Mouse (Mus musculus) heart, embryonic 14.5 days (tissue): ENCODE results near the gene Atp13a1. TPM values are rescaled to one million over a fixed set of nuclear protein-coding genes. Genes with fewer than 3 reads are reported as not detected.

Experiments used
- ATAC-seq: fragments of 200-750 bp; cut with Nextera tagmentation; 2 replicates; pipeline ENCODE4 v1.8.0; 2017; ENCODE audit warnings: low read depth, moderate TSS enrichment; ENCODE audit not compliant: insufficient number of reproducible peaks, insufficient read depth, low FRiP score
- H3K27ac ChIP-seq, 2 experiments: fragments of 200-500 bp in 1 of 2; fragments of 300-500 bp in 1 of 2; sonication (generic) in 1 of 2; replicated peaks in 1 of 2; 2 replicates each; pipeline ENCODE4 v1.5.1; 2012 to 2014; ENCODE audit warnings: low read depth in 2 of 2, low read length in 2 of 2, control low read depth in 1 of 2, mild to moderate bottlenecking in 1 of 2, mixed read lengths in 1 of 2; ENCODE audit not compliant: control insufficient read depth in 1 of 2, insufficient read depth in 1 of 2
- H3K27me3 ChIP-seq: fragments of 300-500 bp; sonication (generic); 2 replicates; pipeline ENCODE4 v1.6.1; 2014; ENCODE audit warnings: mild to moderate bottlenecking, low read length, control low read depth; ENCODE audit not compliant: control insufficient read depth, insufficient read depth
- H3K36me3 ChIP-seq: fragments of 300-500 bp; sonication (generic); 2 replicates; pipeline ENCODE4 v1.6.1; 2014; ENCODE audit warnings: mild to moderate bottlenecking, control low read depth, low read length, mixed read lengths; ENCODE audit not compliant: control insufficient read depth, insufficient read depth
- H3K4me1 ChIP-seq, 2 experiments: fragments of 200-500 bp in 1 of 2; fragments of 300-500 bp in 1 of 2; sonication (generic) in 1 of 2; 2 replicates each; pipeline ENCODE4 v1.6.1; 2012 to 2014; ENCODE audit warnings: low read length in 2 of 2, control low read depth in 1 of 2, mixed read lengths in 1 of 2; ENCODE audit not compliant: control insufficient read depth in 2 of 2, insufficient read depth in 2 of 2
- H3K4me2 ChIP-seq: fragments of 300-500 bp; sonication (generic); 2 replicates; pipeline ENCODE4 v1.6.1; 2014; ENCODE audit warnings: mild to moderate bottlenecking, low read length
- H3K4me3 ChIP-seq, 2 experiments: fragments of 200-500 bp in 1 of 2; fragments of 300-500 bp in 1 of 2; sonication (generic) in 1 of 2; 2 replicates each; pipeline ENCODE4 v1.5.1; 2012 to 2014; ENCODE audit warnings: low read length in 2 of 2, mild to moderate bottlenecking in 2 of 2, control low read depth in 1 of 2, low read depth in 1 of 2, moderate library complexity in 1 of 2; ENCODE audit not compliant: control insufficient read depth in 1 of 2, insufficient read depth in 1 of 2
- H3K9ac ChIP-seq: fragments of 300-500 bp; sonication (generic); 2 replicates; pipeline ENCODE4 v1.6.1; 2014; ENCODE audit warnings: mild to moderate bottlenecking, low read length
- H3K9me3 ChIP-seq: fragments of 300-500 bp; sonication (generic); 2 replicates; pipeline ENCODE4 v1.6.1; 2016; ENCODE audit warnings: low read length, control low read depth; ENCODE audit not compliant: control insufficient read depth
- WGBS: fragments of 180-500 bp; shearing (Covaris S2); extraction: QIAGEN DNeasy Blood & Tissue Kit; methylation state at CpG from one replicate; pipeline ENCODE4 v1.1.7; 2014; 5-methylcytosine and 5-hydroxymethylcytosine counted together
- polyA plus RNA-seq: library from polyadenylated mRNA; unstranded; fragments of >200 nt; fragmentation: Nextera tagmentation; extraction: Ambion mirVana; gene quantifications from 2 replicates; pipeline ENCODE4 v1.2.1, GENCODE M21; 2014

Gene Atp13a1
- polyA plus RNA-seq, 1 experiment from 2014 or later, result 25.0 TPM

DNA sequence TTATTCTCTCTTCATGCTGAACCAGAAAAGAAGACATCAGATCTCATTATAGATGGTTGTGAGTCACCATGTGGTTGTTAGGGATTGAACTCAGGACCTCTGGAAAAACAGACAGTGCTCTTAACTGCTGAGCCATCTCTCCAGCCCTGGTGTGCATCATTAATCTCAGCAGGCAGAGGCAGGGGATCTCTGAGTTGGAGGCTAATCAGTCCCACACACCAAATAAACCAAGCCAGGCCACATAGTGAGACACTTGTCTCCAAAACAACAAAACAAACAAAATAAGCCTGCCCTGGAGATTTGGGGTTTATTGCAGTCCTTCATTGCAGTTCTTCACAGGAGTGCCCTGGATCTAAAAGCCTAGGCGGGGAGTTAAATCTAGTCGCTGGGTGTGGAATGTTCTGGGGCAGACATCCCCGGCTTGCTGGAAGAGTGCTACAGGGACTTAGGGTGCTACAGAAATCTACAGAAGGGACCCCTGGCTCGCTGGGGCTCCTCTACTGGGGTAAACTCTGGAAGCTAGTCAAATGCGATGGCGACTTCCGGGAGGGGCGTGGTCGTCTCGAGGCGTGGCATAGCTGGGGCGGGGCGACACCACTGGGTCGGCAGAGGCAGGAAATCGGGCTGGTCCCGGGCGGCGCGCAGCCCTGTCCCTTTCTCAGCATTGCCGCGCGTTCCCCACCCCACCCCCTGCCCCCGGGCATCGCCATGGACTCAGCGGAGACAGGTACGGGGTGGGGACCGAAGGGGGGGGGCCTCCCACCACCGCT lies 17.3 kb downstream of the Atp13a1 start, which contains the start of gene Gmip:
TSS of gene Gmip (plus strand) at position 586 of the 770 bp plus-strand sequence.
- H3K27me3 ChIP-seq, result no peaks in the 10 kb centered on the region
- H3K9me3 ChIP-seq, result no peaks in the 10 kb centered on the region
- peaks cover 5% of the 10 kb centered on the region in 2 experiments; a peak in 3 of 4 replicates for H3K4me1 ChIP-seq
- WGBS, result 6% methylated on average over 28 of the region's 28 CpGs
- H3K4me3 ChIP-seq, result peak within 1 kb of the TSS; percentile 59
- peak within 1 kb of the TSS; percentile 78 for H3K4me2 ChIP-seq
- peak within 1 kb of the TSS; percentile 68 for H3K9ac ChIP-seq
- H3K36me3 ChIP-seq, result peaks cover 67% of the 10 kb centered on the region
- H3K27ac ChIP-seq, result no peak within 1 kb of the TSS
- peak; percentile 62 for ATAC-seq

DNA sequence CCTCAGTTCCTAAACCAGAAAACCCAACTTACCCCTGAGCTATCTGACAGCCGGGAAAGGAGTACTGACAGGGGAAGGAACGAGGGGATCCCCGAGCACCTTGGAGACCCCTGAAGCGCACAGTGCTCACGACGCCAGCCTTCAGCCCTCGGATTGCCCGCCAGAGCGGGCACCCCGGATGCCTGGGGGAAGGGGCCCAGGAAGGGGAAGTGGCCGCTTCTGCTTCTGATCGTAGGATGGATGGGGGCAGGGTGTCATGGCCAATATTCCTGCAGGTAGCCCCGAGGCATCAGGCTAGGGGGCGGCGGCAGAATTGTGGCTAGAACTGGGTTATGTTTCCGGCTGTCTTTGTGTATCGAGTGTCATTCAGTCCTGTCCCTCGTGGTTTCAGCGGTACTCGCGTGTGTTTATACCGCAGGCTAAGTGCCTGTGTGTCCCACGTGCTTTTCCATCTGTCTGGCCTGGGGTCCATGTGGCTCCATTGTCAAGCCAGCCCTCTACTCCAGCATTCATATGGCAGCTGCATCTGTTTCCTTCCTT lies 18.0 kb downstream of the Atp13a1 start:
- Histone ChIP-seq H3K4me3 (peak overlapping the region; percentile 59), H3K9me3 (no peaks in the 10 kb centered on the region), H3K36me3 (peaks cover 66% of the 10 kb centered on the region), H3K4me1 (peaks cover 5% of the 10 kb centered on the region in 2 experiments; a peak in 3 of 4 replicates), H3K4me2 (peak overlapping the region; percentile 78), H3K27ac (no peak overlapping the region), H3K27me3 (no peaks in the 10 kb centered on the region), H3K9ac (peak overlapping the region; percentile 68)
- 4% methylated on average over 23 of the region's 23 CpGs for WGBS
- ATAC-seq, result no peak

DNA sequence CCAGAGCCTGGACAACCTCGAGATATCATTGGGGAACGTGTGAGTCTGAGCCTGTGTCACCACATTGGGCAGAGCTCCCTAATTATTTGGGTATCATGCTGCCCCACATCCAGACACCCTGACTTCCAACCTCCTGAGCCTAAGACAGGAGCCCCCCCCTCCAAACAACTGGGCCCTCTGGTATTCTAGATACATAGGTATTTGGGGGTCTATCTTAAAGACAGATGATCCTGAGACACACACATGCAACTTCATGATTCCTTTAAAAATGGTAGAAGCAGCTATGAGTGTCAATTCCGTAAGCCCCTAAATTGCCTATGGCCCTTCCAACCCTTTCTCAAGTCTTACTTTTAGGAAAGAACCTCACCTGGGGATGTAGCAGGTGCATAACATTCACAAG lies 18.9 kb downstream of the Atp13a1 start:
- Histone ChIP-seq H3K9me3 (no peaks in the 10 kb centered on the region), H3K9ac (no peak overlapping the region), H3K4me2 (no peak overlapping the region), H3K4me1 (peaks cover 5% of the 10 kb centered on the region in 2 experiments; a peak in 3 of 4 replicates), H3K36me3 (peaks cover 66% of the 10 kb centered on the region), H3K27ac (no peak overlapping the region), H3K4me3 (no peak overlapping the region), H3K27me3 (no peaks in the 10 kb centered on the region)
- no peak for ATAC-seq
- WGBS, result 38% methylated on average over 3 of the region's 3 CpGs

DNA sequence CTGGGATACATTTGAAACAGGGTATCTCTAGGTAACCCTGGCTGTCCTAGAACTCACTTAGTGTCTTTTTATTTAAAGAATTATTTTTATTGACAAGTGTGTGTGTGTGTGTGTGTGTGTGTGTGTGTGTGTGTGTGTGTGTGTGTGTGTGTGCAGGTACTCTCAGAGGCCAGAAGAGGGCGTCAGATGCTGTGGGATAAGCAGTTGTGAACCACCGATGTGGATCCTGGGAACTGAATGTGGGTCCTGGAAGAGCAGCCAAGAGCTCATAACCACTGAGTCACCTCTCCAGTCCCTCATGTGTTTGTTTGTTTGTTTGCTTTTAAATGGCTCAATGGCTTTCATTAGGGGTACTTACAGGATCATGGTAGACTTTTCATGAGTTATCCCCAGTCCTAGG lies 23.9 kb downstream of the Atp13a1 start:
- peaks cover 0 to 4% of the 10 kb centered on the region in 2 experiments; a peak in 2 of 4 replicates for H3K4me1 ChIP-seq
- 87% methylated on average over 2 of the region's 2 CpGs for WGBS
- no peaks in the 10 kb centered on the region for H3K9me3 ChIP-seq
- no peaks in the 10 kb centered on the region for H3K27me3 ChIP-seq
- H3K9ac ChIP-seq, result no peak overlapping the region
- no peak overlapping the region for H3K27ac ChIP-seq
- no peak overlapping the region for H3K4me2 ChIP-seq
- H3K36me3 ChIP-seq, result peaks cover 61% of the 10 kb centered on the region
- H3K4me3 ChIP-seq, result no peak overlapping the region
- no peak for ATAC-seq

DNA sequence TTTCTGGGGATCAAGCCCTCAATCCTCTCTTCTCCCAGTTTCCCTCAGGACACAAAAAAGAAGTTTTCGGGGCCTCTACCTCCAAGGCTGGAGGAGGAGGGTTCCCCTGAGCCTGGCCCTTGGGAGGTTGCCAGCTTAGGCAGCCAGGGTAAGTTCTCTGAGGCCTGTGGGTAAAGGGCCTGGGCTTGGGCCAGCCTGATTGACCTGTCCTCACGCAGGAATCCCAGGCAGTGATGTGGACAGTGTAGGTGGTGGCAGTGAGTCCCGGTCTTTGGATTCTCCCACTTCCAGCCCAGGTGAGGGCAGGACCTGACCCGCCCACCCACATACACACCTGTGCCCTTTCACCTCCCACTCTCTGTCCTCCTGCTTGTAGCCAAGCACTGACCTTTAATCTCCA lies 24.4 kb downstream of the Atp13a1 start:
- Histone ChIP-seq H3K9ac (no peak overlapping the region), H3K27ac (no peak overlapping the region), H3K4me3 (no peak overlapping the region), H3K36me3 (peaks cover 59% of the 10 kb centered on the region), H3K4me2 (no peak overlapping the region), H3K27me3 (no peaks in the 10 kb centered on the region), H3K4me1 (peaks cover 0 to 4% of the 10 kb centered on the region in 2 experiments; a peak in 2 of 4 replicates), H3K9me3 (no peaks in the 10 kb centered on the region)
- ATAC-seq, result no peak
- WGBS, result 93% methylated on average over 4 of the region's 4 CpGs

DNA sequence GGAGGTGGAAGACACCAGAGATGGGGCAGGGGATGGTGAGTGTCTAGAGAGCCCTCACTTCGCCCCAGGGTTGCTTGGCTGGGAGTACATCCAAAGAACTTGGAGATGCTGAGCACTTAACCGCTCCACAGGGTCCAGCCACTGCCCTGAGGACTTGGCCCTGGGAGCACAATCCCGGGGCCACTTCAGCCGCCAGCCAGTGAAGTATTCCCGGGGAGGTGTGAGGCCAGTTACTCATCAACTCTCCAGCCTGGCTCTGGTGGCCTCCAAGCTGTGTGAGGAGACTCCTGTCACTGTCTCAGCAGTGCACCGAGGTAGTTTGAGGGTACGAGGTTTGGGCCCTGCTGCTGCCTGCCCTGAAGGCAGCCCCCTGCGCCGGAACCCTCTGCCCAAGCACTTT lies 29.5 kb downstream of the Atp13a1 start:
- Histone ChIP-seq H3K36me3 (peaks cover 24% of the 10 kb centered on the region), H3K4me3 (no peak overlapping the region), H3K9ac (no peak overlapping the region), H3K27ac (no peak overlapping the region), H3K27me3 (no peaks in the 10 kb centered on the region), H3K4me1 (peaks cover 3 to 6% of the 10 kb centered on the region in 2 experiments; a peak in 2 of 4 replicates), H3K4me2 (no peak overlapping the region), H3K9me3 (no peaks in the 10 kb centered on the region)
- no peak for ATAC-seq
- WGBS, result 73% methylated on average over 9 of the region's 9 CpGs

DNA sequence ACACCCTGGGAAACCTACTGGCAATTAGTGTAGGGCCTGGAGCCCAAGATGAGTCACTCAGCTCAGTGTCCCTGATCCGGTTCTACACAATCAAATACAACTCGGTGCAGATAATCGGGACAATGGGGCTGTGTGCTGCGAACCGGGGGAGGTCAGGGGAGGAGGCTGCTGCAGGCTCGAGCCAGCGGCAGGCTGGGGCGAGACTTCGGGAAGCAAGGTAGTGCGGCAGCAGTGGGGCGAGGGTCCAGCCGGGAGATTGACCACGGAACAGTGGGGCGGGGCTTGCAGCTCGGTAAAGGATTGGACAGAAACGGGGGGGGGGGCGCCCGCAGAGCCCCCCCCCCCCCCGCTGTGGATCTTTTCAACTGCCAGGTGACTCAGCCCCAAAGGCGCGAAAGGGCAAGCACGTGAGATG lies 31.0 kb downstream of the Atp13a1 start:
- Histone ChIP-seq H3K36me3 (peaks cover 18% of the 10 kb centered on the region), H3K4me2 (peak overlapping the region; percentile 87), H3K27ac (no peak overlapping the region), H3K4me1 (peaks cover 3% of the 10 kb centered on the region in 2 experiments; a peak in 1 of 4 replicates), H3K4me3 (peak overlapping the region; percentile 49 to 61), H3K27me3 (no peaks in the 10 kb centered on the region), H3K9ac (peak overlapping the region; percentile 74), H3K9me3 (no peaks in the 10 kb centered on the region)
- WGBS, result under 1% methylated on average over 15 of the region's 22 CpGs
- ATAC-seq, result peak; percentile 60
